Mouse (Mus musculus) forebrain, embryonic 14.5 days (tissue): ENCODE data around the gene Ddx52. TPM values are rescaled to one million over a fixed set of nuclear protein-coding genes. Genes with fewer than 3 reads are reported as not detected.
A peak's percentile ranks its signal among the peaks of the same experiment; 100 is the strongest.

Experiments
- ATAC-seq: fragments of 200-750 bp; cut with Nextera tagmentation; 2 replicates; pipeline ENCODE4 v1.8.0; 2017; ENCODE audit warnings: mild to moderate bottlenecking, moderate library complexity
- DNase-seq: peaks from one replicate; pipeline ENCODE4 v3.0.0-alpha.2; 2015; ENCODE audit warnings: low spot score
- H3K27ac ChIP-seq: fragments of 300-500 bp; sonication (generic); 2 replicates; pipeline ENCODE4 v1.5.1; 2014; ENCODE audit warnings: low read depth, mild to moderate bottlenecking, control low read depth, low read length, moderate library complexity
- H3K27me3 ChIP-seq: fragments of 300-500 bp; sonication (generic); replicated peaks from 2 replicates; pipeline ENCODE4 v1.6.1; 2014; ENCODE audit warnings: low read length, control low read depth, mixed read lengths; ENCODE audit not compliant: control insufficient read depth, insufficient read depth
- H3K36me3 ChIP-seq: fragments of 300-500 bp; sonication (generic); 2 replicates; pipeline ENCODE4 v1.6.1; 2014; ENCODE audit warnings: low read length, control low read depth; ENCODE audit not compliant: control insufficient read depth, insufficient read depth
- H3K4me1 ChIP-seq: fragments of 300-500 bp; sonication (generic); 2 replicates; pipeline ENCODE4 v1.6.1; 2014; ENCODE audit warnings: antibody characterized with exemption, low read length, control low read depth; ENCODE audit not compliant: control insufficient read depth, insufficient read depth
- H3K4me2 ChIP-seq: fragments of 300-500 bp; sonication (generic); 2 replicates; pipeline ENCODE4 v1.6.1; 2014; ENCODE audit warnings: mild to moderate bottlenecking, control low read depth, low read length
- H3K4me3 ChIP-seq: fragments of 300-500 bp; sonication (generic); 2 replicates; pipeline ENCODE4 v1.5.1; 2014; ENCODE audit warnings: low read depth, low read length, control low read depth
- H3K9ac ChIP-seq: fragments of 300-500 bp; sonication (generic); 2 replicates; pipeline ENCODE4 v1.6.1; 2014; ENCODE audit warnings: mild to moderate bottlenecking, low read length, control low read depth, moderate library complexity
- H3K9me3 ChIP-seq: fragments of 300-500 bp; sonication (generic); replicated peaks from 2 replicates; pipeline ENCODE4 v1.6.1; 2016; ENCODE audit warnings: low read length, control low read depth, mixed read lengths; ENCODE audit not compliant: control insufficient read depth
- WGBS: fragments of 180-500 bp; shearing (Covaris S2); extraction: QIAGEN DNeasy Blood & Tissue Kit; methylation state at CpG from one replicate; pipeline ENCODE4 v1.1.7; 2014; 5-methylcytosine and 5-hydroxymethylcytosine counted together
- polyA plus RNA-seq: library from polyadenylated mRNA; unstranded; fragments of >200 nt; fragmentation: Nextera tagmentation; extraction: Ambion mirVana; gene quantifications from 2 replicates; pipeline ENCODE4 v1.2.1, GENCODE M21; 2014

The Ddx52 gene
- polyA plus RNA-seq, 1 experiment from 2014 or later: 33.7 TPM

DNA sequence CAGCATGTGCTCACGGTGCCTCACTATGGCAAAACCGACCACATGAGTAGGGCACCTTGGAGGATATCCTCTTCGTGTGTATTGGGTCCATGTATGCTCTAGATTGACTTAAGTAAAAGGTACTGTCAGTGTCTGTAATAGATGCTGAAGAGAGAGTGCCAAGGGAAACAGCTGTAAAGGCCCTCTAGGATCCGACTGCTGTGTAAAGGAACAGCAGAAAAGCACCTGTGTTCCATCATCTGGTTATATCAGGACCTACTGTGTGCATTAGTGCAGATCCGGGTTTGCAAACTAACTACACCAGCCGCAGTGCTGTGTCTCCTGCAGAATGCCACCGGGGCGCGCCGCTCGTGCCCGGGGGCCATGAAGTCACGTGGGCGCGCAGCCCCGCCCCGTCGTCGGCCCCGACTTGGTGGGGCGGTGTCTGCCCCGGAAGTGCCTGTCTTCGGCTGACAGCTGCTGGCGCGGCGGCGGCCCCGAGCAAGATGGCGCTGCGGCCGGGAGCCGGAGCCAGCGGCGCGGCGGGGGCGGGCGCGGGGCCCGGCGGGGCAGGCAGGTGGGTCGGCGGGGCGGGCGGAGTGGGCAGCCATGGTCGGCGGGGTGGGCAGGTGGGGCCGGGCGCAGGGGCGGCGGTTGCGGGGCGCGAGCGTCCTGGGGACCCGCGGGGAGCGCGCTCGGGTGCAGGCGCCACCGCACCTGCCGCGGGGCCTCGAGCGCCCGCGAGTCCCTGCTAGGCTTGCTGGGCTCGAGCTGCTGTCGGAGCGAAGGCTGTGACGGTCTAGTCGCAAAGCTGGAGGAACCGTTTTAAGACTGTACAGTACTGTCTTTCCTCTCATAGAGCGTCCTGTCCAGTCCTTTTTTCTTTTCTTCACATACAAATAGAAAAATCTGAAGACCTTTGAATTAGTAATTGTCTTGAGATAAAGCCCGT, 22.4 kb downstream of the Ddx52 start, which contains the start of gene Synrg:
Synrg (plus strand) TSS at position 438 of the 931 bp plus-strand sequence.
- H3K4me3 ChIP-seq: peak within 1 kb of the TSS; percentile 67
- H3K4me1 ChIP-seq: peaks cover 21% of the 10 kb centered on the region
- H3K36me3 ChIP-seq: peaks cover 45% of the 10 kb centered on the region
- DNase-seq (peak; percentile 95), ATAC-seq (peak; percentile 98)
- WGBS: 2% methylated on average over 54 of the region's 76 CpGs
- H3K4me2 ChIP-seq: peak within 1 kb of the TSS; percentile 58
- no peaks in the 10 kb centered on the region for H3K27me3 ChIP-seq
- H3K9me3 ChIP-seq: no peaks in the 10 kb centered on the region
- H3K9ac ChIP-seq: peak within 1 kb of the TSS; percentile 85
- peak within 1 kb of the TSS; percentile 93 for H3K27ac ChIP-seq

DNA sequence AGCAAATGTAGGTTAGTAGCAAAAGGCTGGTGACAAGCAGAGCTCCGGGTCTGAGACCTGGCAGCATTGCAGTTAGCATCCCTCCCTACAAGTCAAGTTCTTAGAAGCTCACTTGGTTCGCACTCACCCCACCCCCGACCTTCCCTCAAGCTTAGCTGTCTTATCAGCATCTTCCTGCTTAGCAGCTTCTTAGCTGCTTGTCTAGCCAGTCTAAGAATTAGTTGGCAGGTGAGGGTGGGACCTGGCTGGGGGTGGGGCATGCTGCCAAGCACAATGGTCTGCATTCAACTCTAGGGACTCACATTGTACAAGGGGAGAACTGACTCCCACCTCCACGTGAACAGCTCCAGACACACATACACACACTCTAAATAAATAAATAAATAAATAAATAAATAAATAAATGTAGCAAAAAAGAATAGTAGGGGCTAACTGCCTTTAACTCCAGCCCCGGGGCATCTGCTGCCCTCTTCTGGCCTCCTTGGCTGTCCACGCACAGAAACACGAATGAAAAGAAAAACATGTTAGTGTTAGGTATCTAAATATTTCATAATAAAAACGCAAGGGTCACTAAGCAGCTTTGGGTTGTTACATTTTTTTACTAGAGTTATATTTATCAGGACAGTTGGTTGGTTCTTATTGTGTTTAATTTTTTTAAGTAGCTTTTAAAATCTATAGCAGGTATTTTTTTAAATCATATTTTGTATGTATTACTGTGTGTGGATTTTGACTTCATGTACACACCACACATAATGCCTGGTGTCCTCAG, 25.8 kb downstream of the Ddx52 start:
- Histone ChIP-seq H3K4me2 (no peak overlapping the region), H3K9me3 (no peaks in the 10 kb centered on the region), H3K4me3 (no peak overlapping the region), H3K27me3 (no peaks in the 10 kb centered on the region), H3K27ac (no peak overlapping the region), H3K36me3 (peaks cover 22% of the 10 kb centered on the region), H3K4me1 (peaks cover 21% of the 10 kb centered on the region), H3K9ac (no peak overlapping the region)
- WGBS: 55% methylated on average over 8 of the region's 8 CpGs
- ATAC-seq (no peak), DNase-seq (no peak)

DNA sequence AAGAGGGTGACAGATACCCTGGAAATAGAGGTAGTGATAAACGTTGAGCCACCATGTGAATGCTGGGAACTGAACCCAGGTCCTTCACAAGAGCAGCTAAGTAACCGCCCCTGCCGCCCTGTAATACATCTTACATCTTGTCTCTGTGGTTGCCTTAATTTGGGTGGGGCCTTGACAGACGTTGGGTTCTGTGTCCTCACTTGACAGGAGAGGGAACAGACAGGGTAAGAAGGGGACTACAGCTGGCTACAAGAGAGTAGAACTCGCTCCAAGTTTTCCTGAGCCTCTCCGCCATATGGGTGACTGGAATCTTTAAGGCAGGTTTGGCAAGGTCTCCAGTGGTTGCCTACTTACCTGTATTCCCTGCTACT, 26.3 kb downstream of the Ddx52 start:
- peaks cover 22% of the 10 kb centered on the region for H3K36me3 ChIP-seq
- H3K9ac ChIP-seq: no peak overlapping the region
- no peak overlapping the region for H3K27ac ChIP-seq
- 82% methylated on average over 6 of the region's 6 CpGs for WGBS
- no peaks in the 10 kb centered on the region for H3K27me3 ChIP-seq
- no peak overlapping the region for H3K4me3 ChIP-seq
- peaks cover 21% of the 10 kb centered on the region for H3K4me1 ChIP-seq
- H3K9me3 ChIP-seq: no peaks in the 10 kb centered on the region
- ATAC-seq (no peak), DNase-seq (no peak)
- no peak overlapping the region for H3K4me2 ChIP-seq

DNA sequence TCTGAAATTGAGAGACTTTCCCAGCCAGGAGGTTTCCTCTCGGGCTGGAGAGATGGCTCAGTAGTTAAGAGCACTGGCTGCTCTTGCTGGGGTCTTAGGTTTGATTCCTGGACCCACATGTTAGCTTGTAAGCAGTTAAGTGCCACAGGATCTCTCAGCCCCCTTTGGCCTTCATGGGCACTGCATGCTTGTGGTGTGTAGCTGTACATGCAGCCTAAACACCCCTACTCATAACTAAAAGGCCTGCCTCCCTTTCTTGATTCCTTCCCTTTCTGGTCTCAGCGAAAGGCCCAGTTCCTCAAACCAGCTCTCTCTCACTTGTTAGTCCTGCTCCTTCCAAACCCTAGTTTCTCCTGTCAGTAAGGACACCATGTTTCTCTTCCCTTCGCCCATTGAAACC, 27.2 kb downstream of the Ddx52 start:
- no peak overlapping the region for H3K4me2 ChIP-seq

DNA sequence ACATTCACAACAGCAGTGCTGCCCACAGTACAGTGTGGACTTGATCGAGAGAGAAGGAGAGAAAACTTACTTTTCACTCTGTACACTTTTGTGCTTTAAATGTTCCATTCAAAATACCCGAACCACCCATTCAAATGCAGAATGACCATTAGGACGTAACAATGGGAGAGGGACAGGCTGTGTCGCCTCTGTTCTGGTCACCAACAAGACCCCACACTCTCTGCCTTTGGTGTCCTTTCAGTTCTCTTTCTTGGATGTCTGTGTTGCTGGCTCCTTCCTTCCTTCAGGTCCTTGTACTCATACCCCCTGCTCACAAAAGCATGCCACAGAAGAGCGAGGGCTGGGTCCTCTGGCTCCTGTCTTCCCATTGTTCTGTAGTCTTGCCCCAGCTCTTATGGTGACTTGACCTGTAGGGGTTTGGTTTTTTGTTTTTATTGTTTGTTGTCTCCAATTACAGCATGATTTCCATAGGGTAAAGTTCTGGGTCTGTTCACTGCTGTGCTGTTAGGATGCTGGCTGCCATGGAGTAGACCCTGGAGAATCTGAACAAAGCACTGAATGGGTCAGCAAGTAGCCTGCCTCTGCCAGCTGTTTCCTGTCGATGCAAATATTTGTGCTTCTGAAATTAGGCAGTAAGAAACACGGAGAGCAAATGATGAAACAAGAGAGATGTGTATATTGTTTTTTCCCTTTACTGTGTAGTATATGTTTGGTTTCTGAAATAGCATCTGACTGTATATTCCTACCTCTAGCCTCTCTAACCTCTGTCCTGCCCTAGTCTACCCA, 32.9 kb downstream of the Ddx52 start:
- no peak overlapping the region for H3K4me3 ChIP-seq
- no peak overlapping the region for H3K4me2 ChIP-seq
- WGBS: 46% methylated on average over 7 of the region's 7 CpGs
- no peak for DNase-seq
- no peak overlapping the region for H3K27ac ChIP-seq
- H3K4me1 ChIP-seq: no peaks in the 10 kb centered on the region
- H3K9me3 ChIP-seq: no peaks in the 10 kb centered on the region
- H3K9ac ChIP-seq: no peak overlapping the region
- H3K27me3 ChIP-seq: no peaks in the 10 kb centered on the region
- ATAC-seq: no peak
- H3K36me3 ChIP-seq: peaks cover 68% of the 10 kb centered on the region

More for the DNA sequence above, 27.2 kb downstream of the Ddx52 start:
- WGBS: 90% methylated on average over 3 of the region's 3 CpGs
- H3K9ac ChIP-seq: no peak overlapping the region
- H3K27me3 ChIP-seq: no peaks in the 10 kb centered on the region
- ATAC-seq (no peak), DNase-seq (no peak)
- H3K36me3 ChIP-seq: peaks cover 24% of the 10 kb centered on the region
- no peaks in the 10 kb centered on the region for H3K9me3 ChIP-seq
- H3K4me3 ChIP-seq: no peak overlapping the region
- peaks cover 21% of the 10 kb centered on the region for H3K4me1 ChIP-seq
- H3K27ac ChIP-seq: no peak overlapping the region

DNA sequence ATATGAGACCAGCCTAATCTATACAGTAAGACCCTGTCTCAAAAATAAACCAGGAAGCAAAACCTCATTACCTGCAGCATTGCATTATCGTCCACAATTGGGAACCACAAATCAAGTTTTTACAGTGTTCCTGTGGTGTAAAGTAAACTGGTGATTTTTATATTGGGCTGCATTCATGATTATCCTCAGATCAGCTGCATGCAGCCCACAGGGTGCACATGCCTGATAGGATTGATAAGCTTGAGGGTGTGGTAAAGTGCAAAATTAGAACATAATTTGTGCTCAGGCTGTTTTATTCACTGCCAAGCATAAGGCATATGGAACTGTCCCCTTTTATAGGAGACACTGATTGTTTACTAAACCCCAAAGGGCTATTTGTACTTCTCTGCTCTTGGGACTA, 33.6 kb downstream of the Ddx52 start:
- no peaks in the 10 kb centered on the region for H3K27me3 ChIP-seq
- WGBS: 92% methylated on average over 1 of the region's 1 CpGs
- H3K4me1 ChIP-seq: no peaks in the 10 kb centered on the region
- peaks cover 76% of the 10 kb centered on the region for H3K36me3 ChIP-seq
- H3K4me2 ChIP-seq: no peak overlapping the region
- no peak for DNase-seq
- H3K9me3 ChIP-seq: no peaks in the 10 kb centered on the region
- H3K4me3 ChIP-seq: no peak overlapping the region
- ATAC-seq: no peak
- no peak overlapping the region for H3K9ac ChIP-seq
- H3K27ac ChIP-seq: no peak overlapping the region

DNA sequence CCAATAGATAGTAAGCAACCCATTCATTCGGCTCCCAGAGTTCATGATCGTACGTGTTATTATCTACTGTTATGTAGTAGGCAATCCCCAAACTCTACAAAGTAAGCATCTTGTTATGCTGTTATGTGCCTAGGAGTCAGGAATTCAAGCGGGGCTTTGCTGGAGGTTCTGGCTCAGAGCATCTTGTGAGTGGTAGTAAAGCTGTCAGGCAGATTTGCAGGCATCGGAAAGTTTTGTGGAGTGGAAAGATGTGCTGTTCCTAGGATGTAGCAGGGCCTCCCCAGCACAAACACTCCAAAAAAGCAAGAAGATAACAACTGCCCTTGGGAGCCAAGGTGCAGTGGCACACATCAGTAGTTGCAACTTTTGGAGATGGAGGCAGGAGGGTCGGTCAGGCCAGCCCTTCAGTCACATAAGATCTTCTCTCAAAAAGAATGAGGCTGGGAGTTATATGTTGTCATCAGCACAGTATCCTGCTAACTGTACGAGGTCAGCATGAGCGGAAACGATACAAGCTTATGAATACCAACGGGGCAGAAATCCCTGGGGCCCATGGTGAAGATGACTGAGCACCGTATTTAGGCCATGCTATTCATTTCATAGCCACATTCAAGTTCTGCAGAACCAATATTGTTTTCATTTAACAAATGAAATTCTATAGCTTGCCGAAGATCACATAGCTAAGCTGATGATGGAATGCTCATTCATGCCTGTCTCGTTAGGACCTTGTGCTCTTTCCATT, 34.5 kb downstream of the Ddx52 start:
- DNase-seq (no peak), ATAC-seq (no peak)
- Histone ChIP-seq H3K9me3 (no peaks in the 10 kb centered on the region), H3K4me3 (no peak overlapping the region), H3K9ac (no peak overlapping the region), H3K4me1 (no peaks in the 10 kb centered on the region), H3K4me2 (no peak overlapping the region), H3K27me3 (no peaks in the 10 kb centered on the region), H3K36me3 (peaks cover 80% of the 10 kb centered on the region), H3K27ac (no peak overlapping the region)
- 83% methylated on average over 13 of the region's 13 CpGs for WGBS

DNA sequence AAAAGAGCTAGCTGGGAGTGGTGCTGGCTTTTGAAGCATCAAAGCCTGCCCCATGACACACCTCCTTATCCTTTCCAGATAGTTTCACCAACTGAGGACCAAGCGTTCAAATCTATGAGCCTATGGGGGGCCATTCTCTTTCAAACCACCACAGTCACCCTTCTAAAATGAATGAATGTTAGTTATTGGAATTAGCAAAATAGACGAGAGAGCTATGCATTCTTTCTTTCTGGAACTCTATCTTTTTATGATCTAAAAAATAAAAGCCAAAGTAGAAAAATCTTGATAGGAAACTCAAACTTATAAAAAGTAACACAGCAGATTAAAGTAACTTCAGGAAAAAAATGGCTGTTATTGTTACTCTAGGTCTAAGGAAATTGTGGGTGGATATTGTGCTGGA, 35.9 kb downstream of the Ddx52 start:
- H3K4me1 ChIP-seq: no peaks in the 10 kb centered on the region
- peaks cover 84% of the 10 kb centered on the region for H3K36me3 ChIP-seq
- no peak overlapping the region for H3K9ac ChIP-seq
- no peak for ATAC-seq
- no peaks in the 10 kb centered on the region for H3K9me3 ChIP-seq
- 82% methylated on average over 2 of the region's 2 CpGs for WGBS
- H3K27ac ChIP-seq: no peak overlapping the region
- no peak for DNase-seq
- no peak overlapping the region for H3K4me2 ChIP-seq
- H3K4me3 ChIP-seq: no peak overlapping the region
- no peaks in the 10 kb centered on the region for H3K27me3 ChIP-seq
